In genomic region chr7:19829694-19830093, GRCm38 (mm10) we compare ENCODE assay signal across 39 mouse cellular contexts. TPM values are rescaled to one million over a fixed set of nuclear protein-coding genes. Genes with fewer than 3 reads are reported as not detected.
"Had no signal": no experiment of that assay in that cellular context is flagged by ENCODE, and none has a peak within 500 bp of the region (broad histone marks: within the 10 kb centered on the region; RNA-seq: fewer than 3 reads in every experiment).

No protein-coding gene starts in this region.

- H3K36me3 ChIP-seq: heart, embryonic 13.5 days; heart, embryonic 15.5 days; hindbrain, embryonic 12.5 days; intestine, embryonic 15.5 days; limb, embryonic 10.5 days; limb, embryonic 12.5 days; liver, embryonic 13.5 days; liver, embryonic 15.5 days had no signal

- H3K9ac ChIP-seq: heart, embryonic 15.5 days; hindbrain, embryonic 12.5 days; hindbrain, embryonic 14.5 days; intestine, embryonic 15.5 days; limb, embryonic 12.5 days; liver, embryonic 13.5 days; liver, embryonic 15.5 days had no signal

- H3K27ac ChIP-seq: heart, embryonic 13.5 days; heart, embryonic 15.5 days; hindbrain, embryonic 12.5 days; hindbrain, embryonic 14.5 days; kidney, postnatal 0 days; limb, embryonic 10.5 days; limb, embryonic 12.5 days; liver, embryonic 13.5 days had no signal

- ATAC-seq: hindbrain, embryonic 16.5 days; inflammation-experienced regulatory T-cells, adult 6 months; intestine, embryonic 15.5 days; intestine, postnatal 0 days had no signal

- H3K4me2 ChIP-seq: heart, embryonic 11.5 days; hindbrain, embryonic 12.5 days; hindbrain, embryonic 14.5 days; limb, embryonic 12.5 days had no signal

- DNase-seq: gastrocnemius, postnatal 14 days; gastrocnemius, postnatal 36 days; heart, adult 11 months; heart, adult 2 months; heart, postnatal 14 days; heart, postnatal 36 days; kidney, adult 18-20 months; kidney, adult 8-10 months; kidney, postnatal 14 days; kidney, postnatal 36 days; layer of hippocampus, adult 9-11 months; layer of hippocampus, postnatal 36 days; liver; liver, embryonic 13.5 days had no signal

- H3K27me3 ChIP-seq: heart, embryonic 15.5 days; intestine, embryonic 15.5 days; liver, embryonic 13.5 days; liver, embryonic 15.5 days had no signal

- H3K4me3 ChIP-seq: heart, adult 2 months; heart, embryonic 13.5 days; heart, embryonic 15.5 days; hindbrain, embryonic 12.5 days; intestine, embryonic 15.5 days; limb, embryonic 10.5 days; limb, embryonic 12.5 days; liver, embryonic 13.5 days; liver, embryonic 15.5 days had no signal

- H3K9me3 ChIP-seq: heart, embryonic 15.5 days; hindbrain, embryonic 12.5 days; intestine, embryonic 15.5 days; limb, embryonic 10.5 days; liver, embryonic 13.5 days; liver, embryonic 15.5 days had no signal

RNA-seq across cellular contexts. Expression of gene Gm19345, which starts 22.1 kb away (rescaled TPM):
- total RNA-seq: gastrocnemius, adult 18-20 months; gastrocnemius, postnatal 14 days; gastrocnemius, postnatal 36 days; heart, adult 2 months; heart, postnatal 14 days; heart, postnatal 36 days; hematopoietic stem cell, adult 5-6 weeks had no signal
- polyA plus RNA-seq: heart, adult 2 months; heart, embryonic 11.5 days; heart, embryonic 13.5 days; heart, embryonic 15.5 days; heart, postnatal 0 days; inflammation-experienced regulatory T-cells, adult 6 months; kidney, embryonic 14.5 days; kidney, postnatal 0 days; limb, embryonic 10.5 days; liver, embryonic 11.5 days; liver, embryonic 13.5 days; liver, embryonic 15.5 days had no signal

RNA-seq across cellular contexts. Expression of gene Ceacam16, which starts 31.4 kb away (rescaled TPM):
- total RNA-seq: gastrocnemius, adult 18-20 months; gastrocnemius, postnatal 36 days; layer of hippocampus, adult 18-20 months; layer of hippocampus, adult 8-10 months; layer of hippocampus, postnatal 14 days; layer of hippocampus, postnatal 36 days; left cerebral cortex, adult 18-20 months; left cerebral cortex, adult 8-10 months; left cerebral cortex, postnatal 10 days; left cerebral cortex, postnatal 25 days had no signal
- polyA plus RNA-seq: heart, embryonic 11.5 days; heart, embryonic 15.5 days; heart, postnatal 0 days; hindbrain, embryonic 12.5 days; intestine, embryonic 15.5 days; intestine, postnatal 0 days; kidney, embryonic 14.5 days; kidney, postnatal 0 days; limb, embryonic 10.5 days; limb, embryonic 12.5 days; liver, embryonic 11.5 days; liver, embryonic 13.5 days; liver, embryonic 15.5 days had no signal

RNA-seq across cellular contexts. Expression of gene Cblc, which starts 33.1 kb away (rescaled TPM):
- total RNA-seq: gastrocnemius, adult 18-20 months; gastrocnemius, postnatal 14 days; gastrocnemius, postnatal 36 days; heart, postnatal 14 days; hematopoietic stem cell, adult 5-6 weeks; layer of hippocampus, adult 18-20 months; layer of hippocampus, adult 8-10 months; layer of hippocampus, postnatal 14 days; layer of hippocampus, postnatal 36 days; left cerebral cortex, adult 18-20 months; left cerebral cortex, adult 8-10 months; left cerebral cortex, postnatal 10 days; left cerebral cortex, postnatal 25 days had no signal
- polyA plus RNA-seq: hindbrain, embryonic 14.5 days had no signal

RNA-seq across cellular contexts. Expression of gene Ceacam19, which starts 58.1 kb away (rescaled TPM):
- total RNA-seq: gastrocnemius, adult 18-20 months; gastrocnemius, postnatal 14 days; gastrocnemius, postnatal 36 days; heart, adult 2 months; heart, postnatal 14 days; heart, postnatal 36 days; hematopoietic stem cell, adult 5-6 weeks; layer of hippocampus, adult 18-20 months; layer of hippocampus, adult 8-10 months; layer of hippocampus, postnatal 14 days; layer of hippocampus, postnatal 36 days; left cerebral cortex, adult 18-20 months; left cerebral cortex, adult 8-10 months; left cerebral cortex, postnatal 10 days; left cerebral cortex, postnatal 25 days had no signal
- polyA plus RNA-seq: heart, adult 2 months; heart, embryonic 11.5 days; heart, embryonic 13.5 days; heart, embryonic 15.5 days; heart, postnatal 0 days; hindbrain, embryonic 12.5 days; hindbrain, embryonic 14.5 days; hindbrain, embryonic 16.5 days; inflammation-experienced regulatory T-cells, adult 6 months; intestine, embryonic 15.5 days; intestine, postnatal 0 days; kidney, embryonic 14.5 days; limb, embryonic 10.5 days; limb, embryonic 12.5 days; liver, embryonic 11.5 days; liver, embryonic 13.5 days; liver, embryonic 15.5 days had no signal
